Mouse (Mus musculus) midbrain, embryonic 10.5 days (tissue): ENCODE measurements around the gene Cdc123. TPM values are rescaled to one million over a fixed set of nuclear protein-coding genes. Genes with fewer than 3 reads are reported as not detected.
A peak's percentile ranks its signal among the peaks of the same experiment; 100 is the strongest.

Experiments used
- DNase-seq: peaks from one replicate; pipeline ENCODE4 v3.0.0-alpha.2; 2017; ENCODE audit warnings: low spot score
- H3K27ac ChIP-seq: fragments of 300-500 bp; sonication (generic); replicated peaks from 2 replicates; pipeline ENCODE4 v1.5.1; 2016; ENCODE audit warnings: mild to moderate bottlenecking
- H3K27me3 ChIP-seq: fragments of 300-500 bp; sonication (generic); 2 replicates; pipeline ENCODE4 v1.6.1; 2016; ENCODE audit warnings: low read depth, mild to moderate bottlenecking; ENCODE audit not compliant: poor library complexity, severe bottlenecking
- H3K36me3 ChIP-seq: fragments of 300-500 bp; sonication (generic); 2 replicates; pipeline ENCODE4 v1.6.1; 2016; ENCODE audit warnings: mild to moderate bottlenecking, moderate library complexity
- H3K4me1 ChIP-seq: fragments of 300-500 bp; sonication (generic); 2 replicates; pipeline ENCODE4 v1.6.1; 2016
- H3K4me3 ChIP-seq: fragments of 300-500 bp; sonication (generic); 2 replicates; pipeline ENCODE4 v1.5.1; 2016; ENCODE audit warnings: mild to moderate bottlenecking, moderate library complexity
- H3K9me3 ChIP-seq: fragments of 300-500 bp; sonication (generic); replicated peaks from 2 replicates; pipeline ENCODE4 v1.6.1; 2016; ENCODE audit warnings: mild to moderate bottlenecking
- WGBS: fragments of 180-500 bp; shearing (Covaris S2); methylation state at CpG from one replicate; pipeline ENCODE4 v1.1.7; 2016; 5-methylcytosine and 5-hydroxymethylcytosine counted together
- polyA plus RNA-seq: library from polyadenylated mRNA; unstranded; fragments of >200 nt; fragmentation: Nextera tagmentation; extraction: Ambion mirVana; gene quantifications from 2 replicates; pipeline ENCODE4 v1.2.1, GENCODE M21; 2016

The Cdc123 gene
- polyA plus RNA-seq, result 418 and 428 TPM in 2 replicates

DNA sequence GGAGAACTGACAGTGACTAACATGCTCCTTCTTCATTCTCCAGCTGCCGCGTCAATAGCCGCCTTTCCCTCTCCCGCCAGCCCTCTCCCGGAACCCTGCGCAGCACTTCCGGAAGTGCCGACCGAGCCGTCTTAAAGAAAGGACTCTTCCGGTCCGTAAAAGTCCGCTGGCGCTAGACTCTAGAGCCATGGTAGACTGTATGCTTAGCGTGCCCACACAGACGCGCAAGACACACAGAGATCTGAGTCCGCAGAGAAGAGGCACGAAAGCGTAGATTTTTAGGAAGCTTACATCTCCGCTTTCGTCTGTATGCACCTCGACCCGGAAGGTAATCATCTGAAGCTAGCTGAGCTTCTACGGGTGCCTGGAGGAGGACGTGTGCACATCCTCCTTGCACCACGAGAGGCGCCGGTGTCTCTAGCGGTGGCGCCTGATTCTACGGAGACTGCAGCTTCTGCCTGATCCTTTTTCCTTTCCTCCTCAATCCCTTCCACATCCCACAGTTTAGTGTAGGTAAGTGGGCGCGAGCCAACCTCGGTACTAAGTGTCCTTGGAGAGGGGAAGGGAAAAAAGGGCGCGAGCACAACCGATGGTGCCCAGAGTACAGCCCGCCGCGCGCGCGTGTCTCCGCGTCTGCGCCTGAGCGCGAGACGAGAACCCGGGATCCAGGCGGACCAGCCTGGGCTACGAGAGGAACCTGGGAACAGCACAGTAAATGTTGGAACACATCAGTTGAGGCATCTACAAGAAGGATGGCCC lies at the start of gene Cdc123, which contains the start of gene Nudt5:
TSS of gene Cdc123 (minus strand) at position 292 of the 759 bp plus-strand sequence.
TSS of gene Nudt5 (plus strand) at position 147 of the 759 bp plus-strand sequence.
- no peaks in the 10 kb centered on the region for H3K9me3 ChIP-seq
- peak; percentile 89 for DNase-seq
- H3K27me3 ChIP-seq, result no peaks in the 10 kb centered on the region
- WGBS, result under 1% methylated on average over 53 of the region's 53 CpGs
- H3K27ac ChIP-seq, result peak within 1 kb of the TSS; percentile 92
- H3K36me3 ChIP-seq, result peaks cover 48% of the 10 kb centered on the region
- H3K4me3 ChIP-seq, result peak within 1 kb of the TSS; percentile 69
- H3K4me1 ChIP-seq, result peaks cover 14% of the 10 kb centered on the region

DNA sequence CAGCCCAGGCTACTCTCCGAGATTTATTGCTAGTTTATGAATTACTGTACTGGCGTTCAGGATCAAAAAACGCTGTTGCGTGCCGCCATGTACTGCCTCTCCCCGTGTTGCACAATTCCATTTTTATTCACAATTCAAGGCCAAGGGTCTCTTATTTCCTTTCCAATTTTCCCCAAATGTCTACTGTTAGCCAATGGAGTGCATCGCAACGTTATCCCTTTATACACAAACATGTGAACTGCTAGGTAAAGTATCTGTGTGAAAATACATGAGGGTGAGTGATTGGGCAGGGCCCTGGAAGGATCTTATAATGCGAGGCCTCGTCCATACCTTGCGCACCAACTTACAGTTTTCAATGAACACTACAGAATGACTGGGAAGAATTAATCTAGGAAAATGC lies 49.3 kb upstream of the Cdc123 start:
- peak; percentile 18 for DNase-seq
- Histone ChIP-seq H3K9me3 (no peaks in the 10 kb centered on the region), H3K27ac (peak overlapping the region; percentile 96), H3K27me3 (no peaks in the 10 kb centered on the region), H3K36me3 (peaks cover 50% of the 10 kb centered on the region), H3K4me3 (peak overlapping the region; percentile 86), H3K4me1 (peaks cover 10% of the 10 kb centered on the region)
- WGBS, result 54% methylated on average over 11 of the region's 11 CpGs

DNA sequence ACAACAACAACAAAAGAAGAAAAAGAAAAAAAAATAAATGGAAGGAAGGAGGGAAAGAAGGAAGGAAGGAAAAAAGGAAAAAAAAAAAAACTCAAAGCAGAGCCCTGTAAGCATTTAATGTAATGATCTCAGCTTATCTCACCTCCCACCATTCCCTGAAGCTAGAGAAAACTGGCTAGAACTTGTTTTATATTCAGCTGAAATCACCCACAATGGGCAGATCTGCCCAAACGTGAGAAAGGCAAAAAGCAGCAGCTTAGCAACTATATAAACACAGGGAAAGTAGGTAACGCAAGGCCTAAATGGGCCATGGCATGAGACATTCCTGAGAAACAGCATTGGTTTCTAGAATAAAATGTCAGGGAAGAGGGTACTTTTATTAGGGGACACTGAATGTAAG lies 44.4 kb upstream of the Cdc123 start:
- WGBS, result 67% methylated on average over 2 of the region's 2 CpGs
- Histone ChIP-seq H3K4me1 (peaks cover 9% of the 10 kb centered on the region), H3K4me3 (no peak overlapping the region), H3K36me3 (peaks cover 84% of the 10 kb centered on the region), H3K27ac (no peak overlapping the region), H3K9me3 (no peaks in the 10 kb centered on the region), H3K27me3 (no peaks in the 10 kb centered on the region)
- no peak for DNase-seq

DNA sequence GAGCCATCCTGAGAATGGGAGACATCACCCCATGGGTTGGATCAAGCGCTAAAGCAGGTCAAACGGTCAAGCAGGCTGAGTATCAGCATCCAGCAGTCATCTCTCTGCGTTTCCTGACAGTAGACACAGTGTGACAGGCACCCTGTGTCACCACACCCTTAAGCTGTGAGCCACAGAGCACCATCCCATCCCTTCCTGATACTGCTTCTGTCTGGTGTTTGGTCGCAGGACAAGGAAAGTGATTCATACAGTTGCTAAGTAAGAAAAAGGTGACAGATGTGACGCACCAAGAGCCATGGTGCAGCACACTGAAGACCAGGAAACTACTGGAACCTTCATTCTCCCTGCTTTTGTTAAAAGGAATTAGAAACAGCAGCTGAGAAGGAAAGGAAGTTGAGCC lies 43.9 kb upstream of the Cdc123 start:
- Histone ChIP-seq H3K27me3 (no peaks in the 10 kb centered on the region), H3K27ac (no peak overlapping the region), H3K4me1 (peaks cover 5% of the 10 kb centered on the region; the same call in 1 of the 2 replicates), H3K4me3 (no peak overlapping the region), H3K36me3 (peaks cover 90% of the 10 kb centered on the region), H3K9me3 (no peaks in the 10 kb centered on the region)
- 89% methylated on average over 5 of the region's 5 CpGs for WGBS
- DNase-seq, result no peak

DNA sequence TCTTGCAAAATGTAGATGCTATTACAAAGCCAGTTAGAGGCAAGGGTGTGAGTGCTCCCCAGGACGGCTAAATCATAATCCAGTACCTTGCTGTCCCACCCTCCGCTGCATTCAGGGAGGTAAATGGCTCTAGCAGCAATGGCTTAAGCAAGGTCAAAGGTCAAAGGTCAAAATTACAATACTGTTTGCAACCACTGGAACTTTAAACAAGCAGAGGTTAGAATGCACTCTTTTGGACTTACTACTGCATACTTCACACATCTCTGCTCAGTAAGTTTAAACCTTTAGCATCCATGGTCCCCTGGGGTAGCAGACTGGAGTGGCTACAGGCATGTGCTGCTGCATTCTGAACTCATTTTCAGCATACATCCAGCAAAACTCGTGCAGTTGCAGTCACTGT lies 32.5 kb upstream of the Cdc123 start:
- no peaks in the 10 kb centered on the region for H3K27me3 ChIP-seq
- no peak overlapping the region for H3K4me3 ChIP-seq
- 73% methylated on average over 3 of the region's 3 CpGs for WGBS
- H3K4me1 ChIP-seq, result no peaks in the 10 kb centered on the region
- no peak overlapping the region for H3K27ac ChIP-seq
- no peak for DNase-seq
- no peaks in the 10 kb centered on the region for H3K9me3 ChIP-seq
- peaks cover 97% of the 10 kb centered on the region for H3K36me3 ChIP-seq

DNA sequence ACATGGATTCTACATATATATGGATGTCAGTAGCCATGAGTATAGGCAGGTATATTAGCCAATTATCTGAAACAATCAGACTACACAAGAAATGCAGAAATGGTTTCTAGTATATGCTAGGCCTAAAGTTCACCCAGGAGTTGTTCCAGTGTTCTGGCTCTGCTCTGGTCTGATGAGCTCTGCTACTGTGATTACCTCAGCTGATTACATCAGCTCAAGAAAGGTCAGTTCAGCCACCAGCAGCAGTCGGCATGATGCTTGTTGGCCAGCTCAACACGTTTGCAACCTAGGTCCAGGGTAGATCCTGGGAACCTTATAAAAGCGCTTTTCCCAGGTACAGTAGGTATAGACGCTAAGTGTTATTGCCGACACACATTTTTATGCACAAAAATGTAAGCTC lies 24.8 kb upstream of the Cdc123 start:
- WGBS, result 94% methylated on average over 5 of the region's 5 CpGs
- no peaks in the 10 kb centered on the region for H3K27me3 ChIP-seq
- H3K9me3 ChIP-seq, result no peaks in the 10 kb centered on the region
- no peaks in the 10 kb centered on the region for H3K4me1 ChIP-seq
- no peak overlapping the region for H3K4me3 ChIP-seq
- peaks cover 91% of the 10 kb centered on the region for H3K36me3 ChIP-seq
- DNase-seq, result no peak
- no peak overlapping the region for H3K27ac ChIP-seq

DNA sequence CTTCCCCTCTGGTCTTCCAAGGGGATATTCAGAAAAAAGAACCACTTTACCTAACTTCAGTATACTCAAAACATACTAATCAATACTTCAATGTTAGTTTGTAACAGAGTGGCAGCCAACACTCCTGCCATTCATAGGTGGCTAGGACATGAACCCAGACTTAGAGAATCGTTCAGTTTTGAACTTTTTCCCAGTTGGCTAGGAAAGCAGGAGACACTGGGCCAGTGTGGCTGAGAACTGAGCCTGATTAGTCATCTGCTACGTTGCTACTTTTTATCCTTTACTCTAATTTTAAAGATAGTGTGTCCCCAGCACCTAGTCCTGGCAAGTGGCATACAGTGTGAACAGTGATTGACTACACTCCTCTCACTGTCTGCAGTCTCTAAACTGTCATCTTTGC lies 22.7 kb upstream of the Cdc123 start:
- Histone ChIP-seq H3K27me3 (no peaks in the 10 kb centered on the region), H3K36me3 (peaks cover 89% of the 10 kb centered on the region), H3K4me1 (no peaks in the 10 kb centered on the region), H3K4me3 (no peak overlapping the region), H3K27ac (no peak overlapping the region), H3K9me3 (no peaks in the 10 kb centered on the region)
- 93% methylated on average over 2 of the region's 2 CpGs for WGBS
- no peak for DNase-seq

DNA sequence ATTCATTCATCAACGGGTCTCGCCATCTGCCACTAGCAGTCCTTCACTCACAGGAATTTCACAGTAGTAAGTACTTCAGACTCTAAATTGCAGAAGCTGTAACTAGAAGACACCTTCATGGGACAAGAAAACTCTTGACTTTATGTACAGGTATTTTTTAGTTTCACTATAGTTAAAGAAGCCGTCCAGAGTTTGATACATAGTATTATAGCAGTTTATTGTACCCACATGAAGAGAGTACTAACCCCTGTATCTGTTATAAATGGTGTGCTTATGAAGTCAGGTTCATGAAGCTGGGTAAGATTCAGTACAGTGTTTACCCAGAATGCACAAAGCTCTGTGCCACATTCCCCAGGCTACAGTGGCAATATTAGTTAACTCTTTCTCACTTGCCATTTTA lies 17.9 kb upstream of the Cdc123 start, which contains the start of gene Gm13199:
TSS of gene Gm13199 (minus strand) at position 101 of the 400 bp plus-strand sequence.
- 96% methylated on average over 3 of the region's 3 CpGs for WGBS

DNA sequence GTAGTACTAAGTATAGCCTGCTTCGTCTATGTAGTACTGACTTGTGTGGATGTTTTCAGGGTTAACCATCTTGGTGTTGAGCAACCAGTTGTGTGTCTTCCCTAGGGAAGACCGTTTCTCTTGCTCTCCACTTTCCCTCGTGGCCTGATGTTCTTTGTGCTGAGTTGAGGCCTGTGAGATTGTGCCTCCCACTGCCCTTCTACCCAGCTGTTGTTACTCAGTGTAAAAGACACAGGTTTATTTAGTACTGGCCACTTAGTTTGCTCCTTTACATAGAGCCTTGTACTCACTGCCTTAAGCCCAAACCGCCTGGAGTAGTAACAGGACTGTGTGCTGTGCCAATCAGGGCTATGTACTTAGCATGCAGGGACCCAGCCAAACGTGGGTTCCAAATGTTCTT lies 6.9 kb upstream of the Cdc123 start:
- Histone ChIP-seq H3K4me1 (no peaks in the 10 kb centered on the region), H3K9me3 (no peaks in the 10 kb centered on the region), H3K36me3 (peaks cover 60% of the 10 kb centered on the region), H3K27ac (no peak overlapping the region), H3K27me3 (no peaks in the 10 kb centered on the region), H3K4me3 (no peak overlapping the region)
- DNase-seq, result no peak
- WGBS, result 85% methylated on average over 5 of the region's 5 CpGs

More for the DNA sequence above, 17.9 kb upstream of the Cdc123 start, which contains the start of gene Gm13199:
- H3K9me3 ChIP-seq, result no peaks in the 10 kb centered on the region
- H3K36me3 ChIP-seq, result peaks cover 89% of the 10 kb centered on the region
- no peaks in the 10 kb centered on the region for H3K4me1 ChIP-seq
- H3K4me3 ChIP-seq, result no peak within 1 kb of the TSS
- H3K27me3 ChIP-seq, result no peaks in the 10 kb centered on the region
- no peak for DNase-seq
- no peak within 1 kb of the TSS for H3K27ac ChIP-seq

DNA sequence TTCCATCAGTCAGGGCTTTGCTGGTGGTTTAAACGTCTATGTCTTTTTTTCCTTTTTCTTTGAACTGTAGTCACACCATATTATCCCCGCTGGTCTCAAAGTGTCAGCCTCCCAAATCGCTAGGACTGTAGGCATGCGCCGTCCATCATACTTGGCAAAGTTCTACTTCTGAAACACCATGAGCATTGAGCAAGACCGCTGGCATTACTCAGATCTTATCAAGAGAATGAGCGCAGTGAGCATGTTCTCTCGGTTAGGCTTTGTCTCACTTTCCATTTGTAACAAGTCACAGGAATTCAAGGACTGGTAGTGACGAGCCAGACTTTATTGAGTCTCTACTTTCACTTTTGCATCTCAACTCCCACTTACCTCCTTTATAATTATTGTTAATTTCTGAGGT lies 6.2 kb upstream of the Cdc123 start:
- H3K27me3 ChIP-seq, result no peaks in the 10 kb centered on the region
- H3K9me3 ChIP-seq, result no peaks in the 10 kb centered on the region
- WGBS, result 95% methylated on average over 9 of the region's 9 CpGs
- no peak overlapping the region for H3K27ac ChIP-seq
- H3K4me3 ChIP-seq, result no peak overlapping the region
- H3K4me1 ChIP-seq, result peaks cover 6% of the 10 kb centered on the region
- DNase-seq, result no peak
- H3K36me3 ChIP-seq, result peaks cover 54% of the 10 kb centered on the region

DNA sequence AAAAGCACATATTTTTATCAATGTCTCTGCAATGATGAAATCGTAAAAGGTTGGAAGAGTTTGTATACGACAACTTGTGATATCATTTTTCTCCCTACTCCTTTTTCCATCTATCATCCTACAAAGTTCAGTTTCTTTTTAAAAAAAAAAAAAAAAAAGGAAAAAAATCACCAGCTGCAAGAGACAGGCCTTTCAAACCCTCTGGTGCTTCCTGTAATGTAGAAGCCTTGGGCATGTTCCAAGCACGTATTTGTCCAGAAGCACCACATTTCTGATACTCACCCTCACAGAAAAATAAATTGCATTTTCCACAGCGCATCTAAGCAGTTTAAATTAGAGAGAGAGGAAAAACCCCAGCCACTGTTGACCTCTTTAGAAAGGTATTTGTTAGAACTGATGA lies 862 bp upstream of the Cdc123 start:
- no peaks in the 10 kb centered on the region for H3K27me3 ChIP-seq
- 39% methylated on average over 4 of the region's 4 CpGs for WGBS

DNA sequence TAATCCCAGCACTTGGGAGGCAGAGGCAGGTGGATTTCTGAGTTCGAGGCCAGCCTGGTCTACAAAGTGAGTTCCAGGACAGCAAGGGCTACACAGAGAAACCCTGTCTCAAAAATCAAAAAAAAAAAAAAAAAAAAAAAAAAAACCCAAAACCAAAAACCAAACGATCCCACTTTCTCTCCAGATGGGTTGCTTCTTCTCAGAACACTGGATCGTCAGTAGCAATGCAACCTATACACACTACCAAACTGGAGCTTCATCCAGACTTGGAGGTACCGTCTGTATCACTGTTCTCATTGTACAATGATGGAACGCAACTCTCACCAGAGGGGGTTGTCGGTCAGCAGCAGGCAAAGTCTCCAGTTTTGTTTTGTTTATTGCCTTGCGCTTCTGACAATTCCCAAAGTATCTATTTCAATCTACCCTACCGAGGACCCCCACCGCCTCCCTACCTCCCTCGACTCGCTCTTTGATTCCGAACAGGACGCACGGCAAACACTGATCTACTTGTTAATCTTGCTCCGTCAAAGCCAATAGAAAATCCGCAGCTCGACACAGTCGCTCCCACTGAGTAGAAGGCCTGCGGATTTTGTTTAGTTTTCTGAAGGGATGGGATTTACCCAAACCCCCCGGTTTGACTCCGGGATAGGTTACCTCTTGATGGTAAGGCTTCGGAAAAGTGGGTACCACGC lies 637 bp downstream of the Cdc123 start:
- 5% methylated on average over 23 of the region's 23 CpGs for WGBS
- H3K4me3 ChIP-seq, result peak overlapping the region; percentile 69
- peaks cover 48% of the 10 kb centered on the region for H3K36me3 ChIP-seq
- DNase-seq, result no peak
- no peaks in the 10 kb centered on the region for H3K27me3 ChIP-seq
- peak overlapping the region; percentile 92 for H3K27ac ChIP-seq
- peaks cover 14% of the 10 kb centered on the region for H3K4me1 ChIP-seq
- H3K9me3 ChIP-seq, result peaks cover 6% of the 10 kb centered on the region; the same call in 1 of the 2 replicates

More for the DNA sequence above, 862 bp upstream of the Cdc123 start:
- Histone ChIP-seq H3K27ac (peak overlapping the region; percentile 92), H3K4me1 (peaks cover 14% of the 10 kb centered on the region), H3K36me3 (peaks cover 48% of the 10 kb centered on the region), H3K4me3 (peak overlapping the region; percentile 69), H3K9me3 (no peaks in the 10 kb centered on the region)
- DNase-seq, result no peak

DNA sequence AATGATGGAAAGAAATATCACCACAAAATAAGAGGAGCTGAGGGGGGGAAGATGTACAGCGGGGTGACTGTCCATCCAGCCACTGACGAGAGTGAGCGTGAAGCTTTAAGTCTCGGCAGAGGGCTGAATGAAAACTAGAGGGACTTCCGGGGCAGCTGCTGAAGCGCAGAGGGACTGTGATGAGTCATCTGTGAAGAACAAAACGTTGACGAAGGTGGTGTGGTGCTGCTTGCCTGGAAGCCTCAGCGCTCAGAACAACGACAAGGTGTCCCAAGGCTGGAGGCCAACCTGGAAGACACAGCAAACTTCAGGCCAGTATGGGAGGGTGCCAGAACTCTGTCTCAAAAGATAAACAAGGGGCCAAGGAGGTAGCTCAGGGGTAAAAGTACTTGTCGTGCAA lies 4.1 kb downstream of the Cdc123 start:
- Histone ChIP-seq H3K4me3 (no peak overlapping the region), H3K36me3 (peaks cover 70% of the 10 kb centered on the region), H3K27me3 (no peaks in the 10 kb centered on the region), H3K27ac (no peak overlapping the region), H3K9me3 (peaks cover 9% of the 10 kb centered on the region; the same call in 1 of the 2 replicates), H3K4me1 (peaks cover 5% of the 10 kb centered on the region)
- WGBS, result 95% methylated on average over 11 of the region's 11 CpGs
- DNase-seq, result no peak
